Mouse (Mus musculus) midbrain, embryonic 16.5 days (tissue): Measurements from ENCODE around the gene Slc32a1. TPM values are rescaled to one million over a fixed set of nuclear protein-coding genes. Genes with fewer than 3 reads are reported as not detected.
A peak's percentile ranks its signal among the peaks of the same experiment; 100 is the strongest.

Experiments
- ATAC-seq: fragments of 200-750 bp; cut with Nextera tagmentation; 2 replicates; pipeline ENCODE4 v1.8.0; 2017; ENCODE audit warnings: moderate TSS enrichment
- H3K27ac ChIP-seq: fragments of 300-500 bp; sonication (generic); 2 replicates; pipeline ENCODE4 v1.5.1; 2014; ENCODE audit warnings: mild to moderate bottlenecking, low read length, mixed read lengths
- H3K27me3 ChIP-seq: fragments of 300-500 bp; sonication (generic); 2 replicates; pipeline ENCODE4 v1.6.1; 2014; ENCODE audit warnings: low read depth, low read length, mixed read lengths; ENCODE audit not compliant: control insufficient read depth, insufficient read depth
- H3K36me3 ChIP-seq: fragments of 300-500 bp; sonication (generic); 2 replicates; pipeline ENCODE4 v1.6.1; 2014; ENCODE audit warnings: mild to moderate bottlenecking, low read length, moderate library complexity, mixed read lengths; ENCODE audit not compliant: control insufficient read depth, insufficient read depth
- H3K4me1 ChIP-seq: fragments of 300-500 bp; sonication (generic); 2 replicates; pipeline ENCODE4 v1.6.1; 2014; ENCODE audit warnings: mild to moderate bottlenecking, low read length, mixed read lengths; ENCODE audit not compliant: control insufficient read depth, insufficient read depth
- H3K4me2 ChIP-seq: fragments of 300-500 bp; sonication (generic); 2 replicates; pipeline ENCODE4 v1.6.1; 2014; ENCODE audit warnings: mild to moderate bottlenecking, low read length, mixed read lengths
- H3K4me3 ChIP-seq: fragments of 300-500 bp; sonication (generic); 2 replicates; pipeline ENCODE4 v1.5.1; 2014; ENCODE audit warnings: low read depth, mild to moderate bottlenecking, low read length, moderate library complexity, mixed read lengths
- H3K9ac ChIP-seq: fragments of 300-500 bp; sonication (generic); 2 replicates; pipeline ENCODE4 v1.6.1; 2014; ENCODE audit warnings: low read depth, low read length, mixed read lengths
- H3K9me3 ChIP-seq: fragments of 300-500 bp; sonication (generic); replicated peaks from 2 replicates; pipeline ENCODE4 v1.6.1; 2014; ENCODE audit warnings: mild to moderate bottlenecking, low read length, mixed read lengths; ENCODE audit not compliant: control insufficient read depth, poor library complexity, severe bottlenecking
- WGBS: fragments of 180-500 bp; shearing (Covaris S2); extraction: QIAGEN DNeasy Blood & Tissue Kit; methylation state at CpG from one replicate; pipeline ENCODE4 v1.1.7; 2014; 5-methylcytosine and 5-hydroxymethylcytosine counted together
- polyA plus RNA-seq: library from polyadenylated mRNA; unstranded; fragments of >200 nt; fragmentation: Nextera tagmentation; extraction: Ambion mirVana; gene quantifications from 2 replicates; pipeline ENCODE4 v1.2.1, GENCODE M21; 2015

The Slc32a1 gene
- polyA plus RNA-seq = 8.2 and 8.6 TPM in 2 replicates

DNA sequence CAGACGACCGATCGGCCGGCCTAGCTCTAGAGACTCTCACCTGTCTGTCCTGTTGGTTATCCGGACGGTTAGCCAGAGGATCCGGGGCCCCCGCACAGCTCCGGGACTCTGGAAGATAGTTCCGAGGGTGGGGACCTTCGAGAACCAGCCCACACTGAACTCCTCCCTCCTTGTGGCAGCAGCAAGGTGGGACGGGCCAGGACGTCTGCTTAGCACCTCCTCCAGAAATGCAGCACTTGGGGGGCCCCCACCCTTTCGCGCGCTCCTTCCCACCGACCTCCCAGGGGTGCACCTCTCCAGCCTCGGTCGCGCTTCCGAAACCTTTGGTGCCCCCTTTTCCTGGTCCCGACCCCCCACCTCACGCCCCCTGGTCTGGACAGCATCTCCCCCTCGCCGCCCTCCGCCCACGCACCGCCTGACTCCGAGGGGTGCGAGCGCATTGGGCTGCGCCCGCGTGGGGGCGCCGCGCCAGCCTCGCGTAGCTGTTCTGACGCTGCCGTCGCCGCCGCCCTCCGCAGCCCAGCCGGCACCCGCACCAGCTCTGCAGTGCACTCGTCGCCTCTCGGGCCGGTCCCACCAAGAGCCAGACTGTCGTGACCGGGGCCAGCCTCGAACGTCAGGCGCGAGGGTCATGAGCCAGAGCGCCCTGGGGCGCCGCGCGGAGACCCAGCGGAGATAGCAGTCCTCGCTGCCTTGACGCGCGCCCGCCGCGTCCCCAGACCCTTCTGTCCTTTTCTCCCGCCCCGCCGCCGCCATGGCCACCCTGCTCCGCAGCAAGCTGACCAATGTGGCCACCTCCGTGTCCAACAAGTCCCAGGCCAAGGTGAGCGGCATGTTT, at the start of gene Slc32a1:
Slc32a1 (plus strand) TSS at position 280 of the 838 bp plus-strand sequence.
- peak; percentile 73 for ATAC-seq
- H3K27ac ChIP-seq = peak within 1 kb of the TSS; percentile 91
- peaks cover 22% of the 10 kb centered on the region for H3K27me3 ChIP-seq
- H3K36me3 ChIP-seq = no peaks in the 10 kb centered on the region
- no peaks in the 10 kb centered on the region for H3K9me3 ChIP-seq
- peaks cover 3% of the 10 kb centered on the region; the same call in 1 of the 2 replicates for H3K4me1 ChIP-seq
- peak within 1 kb of the TSS; percentile 77 for H3K9ac ChIP-seq
- H3K4me3 ChIP-seq = peak within 1 kb of the TSS; percentile 53
- peak within 1 kb of the TSS; percentile 62 for H3K4me2 ChIP-seq
- WGBS = under 1% methylated on average over 74 of the region's 77 CpGs

DNA sequence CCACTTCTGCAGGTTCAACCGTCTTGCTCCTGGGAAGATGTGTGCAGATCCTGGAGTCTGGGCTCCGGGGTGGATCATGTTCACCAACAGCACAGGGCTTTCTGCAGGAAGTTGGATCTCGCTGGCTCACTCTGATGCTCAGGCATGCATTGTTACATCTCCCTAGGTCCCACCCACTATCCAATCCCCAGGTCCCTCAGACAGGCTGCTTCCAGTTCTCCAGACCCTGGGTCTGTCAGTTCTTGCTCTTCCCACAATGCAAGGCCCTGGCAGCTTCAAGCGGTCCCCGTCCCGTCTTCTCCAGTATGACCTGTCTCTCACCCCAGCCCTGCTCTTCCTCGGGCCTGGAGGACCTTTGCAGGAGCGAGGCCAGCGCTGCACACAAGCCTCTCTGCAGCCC, 49.8 kb upstream of the Slc32a1 start:
- 24% methylated on average over 9 of the region's 9 CpGs for WGBS
- H3K27ac ChIP-seq = peak overlapping the region; percentile 91
- H3K9ac ChIP-seq = peak overlapping the region; percentile 52
- no peaks in the 10 kb centered on the region; the same call in 1 of the 2 replicates for H3K27me3 ChIP-seq
- H3K36me3 ChIP-seq = no peaks in the 10 kb centered on the region
- H3K4me3 ChIP-seq = no peak overlapping the region
- H3K4me1 ChIP-seq = peaks cover 36% of the 10 kb centered on the region
- H3K9me3 ChIP-seq = no peaks in the 10 kb centered on the region
- peak; percentile 33 for ATAC-seq
- peak overlapping the region; percentile 41 for H3K4me2 ChIP-seq

DNA sequence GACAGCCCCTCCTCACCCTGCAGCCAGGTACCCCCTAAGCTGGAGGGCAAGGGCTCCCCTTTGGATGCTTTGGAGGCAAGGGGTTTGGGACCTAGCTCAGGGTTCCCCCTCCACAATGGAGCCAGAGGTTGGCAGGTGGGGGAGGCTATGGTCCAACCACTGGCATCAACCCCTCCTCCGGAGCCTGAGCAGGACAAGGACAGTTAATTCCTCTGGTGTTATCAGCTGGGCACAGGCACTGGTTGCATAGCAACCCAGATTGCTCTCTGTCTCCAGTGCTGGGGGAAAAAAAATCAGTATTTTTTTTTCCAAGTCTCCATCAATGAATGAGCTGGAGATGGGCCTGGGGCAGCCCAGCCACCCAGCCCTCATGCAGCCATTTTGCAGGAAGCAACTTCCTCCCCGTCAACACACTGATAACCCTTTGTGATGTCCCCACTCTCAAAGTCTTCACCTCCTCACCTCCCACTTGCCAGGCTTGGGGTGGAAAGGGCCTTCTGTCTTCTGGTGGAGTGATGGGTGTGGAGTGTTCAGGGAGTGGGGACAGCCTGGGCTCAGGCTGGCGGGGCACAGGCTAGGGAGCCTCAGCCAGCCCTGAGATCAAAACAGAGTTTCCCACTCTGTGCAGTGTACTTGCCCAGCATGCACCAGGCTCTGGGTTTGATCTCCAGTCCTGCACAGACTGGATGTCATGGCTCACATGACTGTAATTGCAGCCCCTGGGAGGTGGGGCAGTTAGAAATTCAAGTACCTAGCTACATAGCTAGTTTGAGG, 49.0 kb upstream of the Slc32a1 start:
- peaks cover 33% of the 10 kb centered on the region for H3K4me1 ChIP-seq
- H3K9ac ChIP-seq = peak overlapping the region; percentile 52
- peak overlapping the region; percentile 41 for H3K4me2 ChIP-seq
- H3K27me3 ChIP-seq = no peaks in the 10 kb centered on the region; the same call in 1 of the 2 replicates
- peak; percentile 91 for ATAC-seq
- H3K4me3 ChIP-seq = no peak overlapping the region
- 46% methylated on average over 3 of the region's 3 CpGs for WGBS
- H3K9me3 ChIP-seq = no peaks in the 10 kb centered on the region
- no peaks in the 10 kb centered on the region for H3K36me3 ChIP-seq
- H3K27ac ChIP-seq = peak overlapping the region; percentile 91

GRCm38 (mm10) chr2:158570421-158571081, 40.0 kb upstream of the Slc32a1 start:
- H3K36me3 ChIP-seq = no peaks in the 10 kb centered on the region
- peak overlapping the region; percentile 35; the same call in 1 of the 2 replicates for H3K27ac ChIP-seq
- peaks cover 19% of the 10 kb centered on the region for H3K4me1 ChIP-seq
- no peak overlapping the region for H3K9ac ChIP-seq
- H3K9me3 ChIP-seq = no peaks in the 10 kb centered on the region
- H3K4me3 ChIP-seq = no peak overlapping the region
- H3K4me2 ChIP-seq = no peak overlapping the region
- H3K27me3 ChIP-seq = no peaks in the 10 kb centered on the region
- ATAC-seq = peak; percentile 57; the same call in 1 of the 2 replicates
- WGBS = 19% methylated on average over 13 of the region's 13 CpGs

GRCm38 (mm10) chr2:158579979-158580378, 30.6 kb upstream of the Slc32a1 start:
- 26% methylated on average over 4 of the region's 4 CpGs for WGBS
- Histone ChIP-seq H3K36me3 (no peaks in the 10 kb centered on the region), H3K4me3 (no peak overlapping the region), H3K9me3 (no peaks in the 10 kb centered on the region), H3K27me3 (no peaks in the 10 kb centered on the region), H3K4me1 (peaks cover 5% of the 10 kb centered on the region), H3K27ac (no peak overlapping the region), H3K9ac (no peak overlapping the region), H3K4me2 (no peak overlapping the region)
- no peak for ATAC-seq

DNA sequence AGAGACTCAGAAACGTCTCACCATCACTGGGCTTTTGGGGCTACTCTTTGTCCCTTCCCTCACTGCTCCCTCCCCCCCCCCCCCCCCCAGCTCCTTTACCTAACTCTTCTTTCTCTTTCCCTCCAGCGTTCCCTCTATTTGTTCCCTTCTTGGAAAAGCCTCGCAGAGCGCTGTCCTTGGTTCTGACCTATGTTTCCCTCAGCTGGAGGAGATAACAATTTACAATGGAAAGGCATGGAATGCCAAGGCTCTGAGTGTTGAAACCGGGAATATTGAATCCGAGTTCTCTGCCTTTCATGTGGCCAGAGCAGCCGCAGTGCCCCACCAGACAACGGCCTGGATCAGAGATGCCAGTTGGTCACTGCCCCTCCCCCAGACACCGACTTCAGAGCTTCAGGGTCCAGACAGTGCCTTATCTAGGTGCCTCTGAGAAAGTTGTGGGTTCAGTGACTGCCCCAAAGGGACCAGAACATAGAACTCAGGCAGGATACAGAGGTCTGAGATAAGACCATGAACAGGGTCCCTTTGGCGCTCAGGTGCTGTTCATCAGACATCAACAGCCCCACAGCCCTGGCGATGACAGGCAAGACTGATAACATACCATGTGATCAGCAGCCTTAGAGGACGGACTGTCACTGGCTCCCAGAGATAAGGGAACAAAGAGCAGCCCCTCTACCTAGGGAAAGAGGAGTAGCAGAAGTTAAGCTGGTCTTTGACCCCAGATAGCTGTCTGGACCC, 25.8 kb upstream of the Slc32a1 start:
- Histone ChIP-seq H3K27ac (0 out of 2 replicates have a peak overlapping the region, but pooled peaks have one; percentile 7), H3K4me1 (peaks cover 13% of the 10 kb centered on the region), H3K27me3 (no peaks in the 10 kb centered on the region), H3K9me3 (no peaks in the 10 kb centered on the region), H3K36me3 (no peaks in the 10 kb centered on the region), H3K9ac (no peak overlapping the region), H3K4me2 (no peak overlapping the region), H3K4me3 (no peak overlapping the region)
- 9% methylated on average over 12 of the region's 12 CpGs for WGBS
- no peak for ATAC-seq

DNA sequence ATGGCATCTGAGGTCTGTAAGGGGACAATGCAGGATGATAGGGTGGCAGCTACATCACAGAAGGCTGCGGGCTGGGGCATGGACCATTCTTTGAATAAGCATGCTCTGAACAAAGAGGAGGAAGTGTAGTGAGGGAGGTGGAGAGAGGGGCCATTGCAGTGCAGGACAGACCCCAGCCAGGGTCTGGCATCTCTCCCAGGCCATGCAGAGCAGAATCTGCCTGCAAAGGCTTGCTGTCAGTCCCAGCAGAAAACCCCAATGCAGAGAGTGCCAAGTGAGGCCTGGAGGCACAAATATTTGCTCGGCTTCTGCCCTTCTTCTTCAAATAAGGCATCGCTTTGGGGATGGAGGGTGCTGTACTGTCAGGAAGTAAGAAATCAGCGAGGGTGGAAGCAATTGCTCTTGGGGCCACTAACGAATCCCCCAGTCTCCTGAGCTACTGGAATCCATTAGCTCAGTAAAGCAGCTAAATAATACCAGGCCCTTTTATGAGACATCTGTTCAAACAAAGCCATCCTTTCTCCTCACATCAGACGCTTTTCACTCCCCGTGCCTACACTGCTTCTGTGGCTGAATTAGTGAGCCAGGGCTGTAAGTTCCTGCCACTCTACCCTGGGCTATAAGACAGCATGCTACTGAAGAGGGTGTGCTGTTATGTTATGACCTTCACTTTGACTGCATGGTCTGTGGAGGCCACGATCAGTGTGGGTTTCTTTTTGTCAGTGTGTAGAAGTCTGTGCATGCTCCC, 21.9 kb upstream of the Slc32a1 start:
- H3K4me3 ChIP-seq = no peak overlapping the region
- 21% methylated on average over 8 of the region's 8 CpGs for WGBS
- peak overlapping the region; percentile 43; the same call in 1 of the 2 replicates for H3K9ac ChIP-seq
- H3K27ac ChIP-seq = peak overlapping the region; percentile 14
- no peaks in the 10 kb centered on the region for H3K9me3 ChIP-seq
- no peak overlapping the region for H3K4me2 ChIP-seq
- no peaks in the 10 kb centered on the region for H3K36me3 ChIP-seq
- ATAC-seq = peak; percentile 41; the same call in 1 of the 2 replicates
- peaks cover 11% of the 10 kb centered on the region for H3K4me1 ChIP-seq
- no peaks in the 10 kb centered on the region for H3K27me3 ChIP-seq

- Histone ChIP-seq H3K4me3 (no peak overlapping the region), H3K27ac (no peak overlapping the region), H3K4me1 (peaks cover 15% of the 10 kb centered on the region), H3K4me2 (no peak overlapping the region), H3K9ac (no peak overlapping the region), H3K36me3 (no peaks in the 10 kb centered on the region), H3K9me3 (no peaks in the 10 kb centered on the region), H3K27me3 (no peaks in the 10 kb centered on the region)
- WGBS = 66% methylated on average over 3 of the region's 3 CpGs
- no peak for ATAC-seq
Measured at GRCm38 (mm10) chr2:158590495-158590894, 20.1 kb upstream of the Slc32a1 start.
